Mouse (Mus musculus) brain, embryonic 14.5 days (tissue): ENCODE measurements around the gene Tmem102.

ENCODE experiments used
- CTCF ChIP-seq: fragments of 200-500 bp; IDR thresholded peaks from 2 replicates; pipeline ENCODE4 v1.5.1; 2012; ENCODE audit warnings: inconsistent platforms, mild to moderate bottlenecking, moderate library complexity, borderline replicate concordance; ENCODE audit not compliant: insufficient read depth, insufficient read length; ENCODE audit errors: extremely low read depth
- POLR2A ChIP-seq: fragments of 200-500 bp; IDR thresholded peaks from 2 replicates; pipeline ENCODE4 v1.6.1; 2012; ENCODE audit warnings: mild to moderate bottlenecking, inconsistent platforms, borderline replicate concordance; ENCODE audit not compliant: poor library complexity, insufficient read depth, insufficient read length, severe bottlenecking; ENCODE audit errors: extremely low read depth

GRCm38 (mm10) chr11:69834001-69834549 is 28.7 kb upstream of the Tmem102 start:
- TF ChIP-seq POLR2A (no peak), CTCF (no peak)
